Mouse (Mus musculus) ZHBTc4 (cell line): ENCODE measurements at regions not wholly inside any gene's neighbourhood (a gene's known extent, or its start where the extent isn't known, plus 50 kb on each side); places are given as distances from the start of the nearest gene placed in this dataset.
A peak's percentile ranks its signal among the peaks of the same experiment; 100 is the strongest.

Experiments used
- DNase-seq: peaks from one replicate; pipeline ENCODE4 v3.0.0-alpha.2; 2011; ENCODE audit warnings: low read depth, low spot score

- no peak for DNase-seq
Measured at GRCm38 (mm10) chr9:31794911-31795310, 118.4 kb downstream of the Barx2 start.

DNA sequence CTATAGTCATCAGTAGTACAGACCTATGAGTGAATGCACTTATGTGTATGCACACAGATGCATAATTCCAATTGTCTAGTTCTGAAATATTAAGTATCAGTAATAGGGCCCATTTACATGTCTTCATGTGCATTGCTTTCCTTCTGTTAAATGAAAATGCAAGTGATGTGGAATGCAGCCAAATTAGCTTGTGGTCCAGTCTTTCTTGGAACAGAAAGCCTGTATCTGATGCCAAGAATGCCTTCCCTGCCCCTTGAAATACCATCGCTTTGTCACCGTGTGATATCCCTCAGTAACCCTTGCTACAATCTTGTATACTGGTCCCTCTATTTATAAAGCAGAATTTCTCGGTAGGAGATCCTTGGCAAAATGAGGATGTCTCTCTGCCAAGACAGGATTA lies 137.3 kb downstream of the Barx2 start:
- no peak for DNase-seq

- DNase-seq = no peak
Measured at GRCm38 (mm10) chr9:31765401-31765800, 147.9 kb downstream of the Barx2 start.

GRCm38 (mm10) chr9:31757894-31758561 lies 155.2 kb downstream of the Barx2 start:
- peak; percentile 40 for DNase-seq

- no peak for DNase-seq
Measured at GRCm38 (mm10) chr9:31730443-31730842, 182.8 kb downstream of the Barx2 start.

DNA sequence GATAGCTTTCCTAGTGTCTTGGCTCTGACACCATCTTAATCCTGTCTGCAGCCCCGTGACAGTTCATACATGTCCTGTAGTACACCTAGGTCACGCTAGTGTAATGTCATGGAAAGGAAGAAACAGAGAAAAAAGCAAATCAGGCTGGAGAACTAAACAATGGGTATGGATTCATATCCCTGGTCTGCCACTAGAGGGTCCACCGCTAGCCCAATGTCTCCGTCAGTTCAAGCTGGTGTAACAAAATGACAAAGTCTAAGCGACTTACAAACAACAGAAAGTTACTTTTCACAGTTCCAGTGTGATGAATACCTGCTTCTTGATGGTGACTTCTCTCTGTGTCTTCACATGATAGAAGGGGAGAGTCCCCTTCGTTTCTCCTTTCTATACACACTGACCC lies 194.0 kb downstream of the Barx2 start:
- DNase-seq = peak; percentile 37

DNA sequence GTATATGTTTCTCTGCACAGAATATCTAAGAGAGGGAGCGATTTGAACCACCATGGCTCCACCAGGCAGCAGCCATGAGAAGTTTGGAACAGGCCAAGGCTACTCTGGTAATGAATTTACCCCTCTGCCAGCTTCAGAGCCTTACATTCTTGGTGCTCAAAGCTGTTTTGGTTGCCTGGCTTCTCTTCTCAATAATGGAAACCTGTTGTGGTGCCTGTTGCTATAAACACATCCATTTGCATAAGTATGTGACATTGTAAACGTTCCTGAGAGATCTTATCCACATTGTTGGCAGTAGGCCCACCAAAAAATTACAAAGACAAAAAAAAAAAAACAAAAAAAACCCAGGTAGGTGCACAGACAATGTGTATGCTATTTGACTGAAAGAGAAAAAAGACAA lies 203.2 kb downstream of the Barx2 start:
- no peak for DNase-seq

- DNase-seq = no peak
Measured at GRCm38 (mm10) chr9:31706688-31707087, 206.6 kb downstream of the Barx2 start.

DNA sequence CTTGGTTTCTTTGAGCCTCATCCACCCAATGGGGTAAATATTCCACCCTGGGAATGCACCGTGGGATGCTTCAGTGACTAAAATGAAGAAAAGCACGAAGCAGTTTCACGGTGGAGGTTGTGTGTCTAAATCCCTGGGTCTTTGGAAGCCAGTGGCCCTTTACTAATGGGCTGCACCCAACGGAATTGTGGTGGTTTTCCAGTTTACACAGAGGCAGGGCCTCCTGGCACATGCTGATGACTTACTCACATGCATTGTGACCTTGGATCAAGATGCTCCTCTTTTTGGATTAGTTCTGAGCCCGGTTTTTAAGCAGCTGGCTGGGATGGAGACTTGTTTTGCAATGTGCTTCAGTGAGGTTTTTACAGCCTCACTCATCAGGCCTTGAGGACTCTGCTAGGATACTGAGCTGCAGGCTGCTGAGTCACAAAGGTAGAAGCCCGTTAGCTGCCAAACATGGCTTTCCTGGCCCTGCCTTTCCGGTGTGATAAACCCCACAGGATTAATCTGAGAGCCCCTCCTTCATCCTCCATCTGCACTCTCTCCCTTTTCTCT lies 222.3 kb downstream of the Barx2 start:
- DNase-seq = no peak

DNA sequence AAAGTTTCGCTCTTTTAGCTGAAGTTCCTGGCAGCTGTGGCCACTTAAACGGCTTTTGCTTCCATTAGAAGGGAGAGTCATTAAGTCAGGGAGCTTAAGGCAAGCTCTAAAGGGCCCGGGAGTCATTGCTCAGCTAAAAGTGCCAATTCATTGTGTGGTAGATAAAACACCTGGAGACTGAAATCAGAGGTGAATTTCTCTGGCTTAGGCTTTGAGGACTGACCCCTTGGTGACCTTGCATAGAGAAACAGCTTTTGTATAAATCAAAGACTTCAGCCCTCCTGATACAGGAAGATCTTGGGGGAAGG lies 224.1 kb upstream of the Tmem45b start:
- DNase-seq = peak; percentile 88

GRCm38 (mm10) chr9:31687686-31688397 lies 223.6 kb upstream of the Tmem45b start:
- DNase-seq = no peak

- no peak for DNase-seq
Measured at GRCm38 (mm10) chr9:31686466-31686865, 222.2 kb upstream of the Tmem45b start.

GRCm38 (mm10) chr9:31684812-31685188 lies 220.5 kb upstream of the Tmem45b start:
- DNase-seq = no peak

- DNase-seq = no peak
Measured at GRCm38 (mm10) chr9:31684099-31684811, 220.0 kb upstream of the Tmem45b start.

GRCm38 (mm10) chr9:31683302-31684081 lies 219.2 kb upstream of the Tmem45b start:
- peak; percentile 65 for DNase-seq

DNA sequence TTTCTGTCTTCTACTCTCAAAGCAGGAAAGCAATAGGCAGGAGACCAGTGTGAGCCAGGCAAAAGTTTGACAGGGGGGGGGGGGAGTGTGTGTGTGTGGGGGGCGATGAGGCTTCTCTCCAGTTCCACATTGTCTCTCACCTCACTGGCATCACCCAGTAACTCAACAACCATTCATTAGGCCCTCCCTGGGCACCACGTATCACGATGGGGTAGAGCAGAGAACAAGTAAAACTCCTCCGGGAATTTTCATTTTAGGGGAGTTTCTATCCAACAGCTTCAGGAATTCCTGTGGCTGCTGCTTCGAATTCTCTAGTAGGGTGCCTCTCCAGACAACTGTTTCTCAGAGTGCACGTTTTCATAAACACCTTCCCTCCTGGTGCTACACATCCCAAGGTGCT lies 218.6 kb upstream of the Tmem45b start:
- no peak for DNase-seq

DNA sequence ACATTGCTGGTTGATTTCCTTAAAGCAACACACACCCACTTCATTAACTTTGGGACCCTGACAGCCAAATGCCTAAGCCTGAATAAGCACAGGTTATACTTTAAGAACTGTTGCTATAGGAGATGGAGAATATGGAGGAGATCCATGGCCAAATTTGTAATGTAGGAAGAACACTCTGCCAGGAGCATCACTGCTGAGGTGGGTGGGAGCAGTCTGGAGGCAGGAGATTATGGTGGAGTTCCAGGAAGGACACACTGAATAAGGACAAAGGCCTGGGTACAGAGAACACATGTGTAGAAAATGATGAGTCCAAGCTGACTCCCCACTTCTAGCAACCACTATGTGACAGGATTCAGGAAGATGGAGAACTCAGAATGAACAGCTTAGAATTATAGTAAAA lies 212.9 kb upstream of the Tmem45b start:
- no peak for DNase-seq

DNA sequence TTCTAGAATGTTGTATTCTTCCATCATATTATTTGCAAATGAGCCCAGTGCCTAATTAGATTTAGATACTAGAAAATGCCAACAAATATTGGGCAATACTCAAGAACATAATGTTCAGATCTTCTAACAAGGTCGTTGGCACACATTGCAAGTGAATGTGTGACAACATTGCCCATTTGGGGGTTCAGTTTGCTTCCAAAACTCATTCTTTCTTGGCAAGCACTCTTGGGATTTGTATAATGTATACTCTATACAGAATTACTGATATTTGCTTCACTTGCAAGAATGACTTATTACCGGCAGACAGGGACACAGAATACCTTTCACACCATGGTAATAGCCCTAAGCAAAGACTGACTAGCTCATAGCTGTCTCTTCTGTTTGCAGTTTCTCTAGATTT lies 194.8 kb upstream of the Tmem45b start:
- DNase-seq = no peak

DNA sequence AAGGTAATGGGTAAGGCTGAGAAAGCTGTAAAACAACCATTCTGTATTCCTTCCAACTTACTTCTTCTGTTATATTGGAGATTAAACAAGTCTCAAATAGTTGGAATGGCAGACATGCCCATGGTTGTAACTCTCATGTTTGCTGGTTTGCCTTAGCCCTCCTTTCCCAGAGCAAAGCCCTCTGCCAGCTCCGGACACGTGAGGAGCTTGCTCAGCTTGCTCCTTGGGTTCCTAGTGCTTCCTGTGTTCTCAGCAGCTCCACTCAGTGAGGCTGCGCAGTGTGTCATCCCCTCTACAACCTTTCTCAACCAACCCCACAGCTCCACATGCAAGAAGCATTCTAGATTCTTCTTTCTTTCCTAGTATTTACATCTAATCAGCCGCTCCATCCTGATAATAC lies 193.3 kb upstream of the Tmem45b start:
- DNase-seq = no peak

DNA sequence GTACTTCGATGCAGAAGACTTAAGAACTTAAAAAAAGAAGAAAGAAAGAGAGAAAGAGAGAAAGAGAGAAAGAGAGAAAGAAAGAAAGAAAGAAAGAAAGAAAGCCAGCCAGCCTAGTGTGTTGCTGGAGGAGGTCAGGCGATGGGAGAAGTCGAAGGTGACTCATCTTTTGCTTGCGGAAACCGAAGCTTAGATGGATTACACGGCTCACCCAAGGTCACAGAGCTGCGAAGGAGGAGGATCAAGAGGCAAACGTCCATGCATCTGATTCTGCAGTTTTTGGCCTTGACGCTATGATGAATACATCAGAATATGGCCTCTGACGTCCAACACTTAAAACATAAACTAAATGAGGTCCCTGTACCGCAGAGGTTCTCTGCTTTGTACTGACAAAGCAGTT lies 192.4 kb upstream of the Tmem45b start:
- no peak for DNase-seq

- no peak for DNase-seq
Measured at GRCm38 (mm10) chr9:31654747-31655146, 190.5 kb upstream of the Tmem45b start.

GRCm38 (mm10) chr9:31654213-31654612 lies 190.0 kb upstream of the Tmem45b start:
- no peak for DNase-seq
